Mouse (Mus musculus) lung, adult 2 months (tissue): ENCODE results near the gene Oprd1. TPM values are rescaled to one million over a fixed set of nuclear protein-coding genes. Genes with fewer than 3 reads are reported as not detected.

Experiments used
- DNase-seq: peaks from one replicate; pipeline ENCODE4 v3.0.0; 2022
- H3K4me1 ChIP-seq: fragments of 200-500 bp; 2 replicates; pipeline ENCODE4 v1.6.1; 2011; ENCODE audit warnings: low read length; ENCODE audit not compliant: control insufficient read depth, insufficient read depth
- H3K4me3 ChIP-seq: fragments of 200-500 bp; replicated peaks from 2 replicates; pipeline ENCODE3; 2011; ENCODE audit warnings: low read depth, mild to moderate bottlenecking, control low read depth, low read length; ENCODE audit errors: extremely low read depth
- CTCF ChIP-seq: fragments of 200-500 bp; IDR thresholded peaks from 2 replicates; pipeline ENCODE4 v1.5.1; 2011; ENCODE audit warnings: mild to moderate bottlenecking, low read length, control low read depth; ENCODE audit not compliant: insufficient read depth
- POLR2A ChIP-seq: fragments of 200-500 bp; IDR thresholded peaks from 2 replicates; pipeline ENCODE4 v1.6.1; 2011; ENCODE audit warnings: low read depth, mild to moderate bottlenecking, control low read depth, low read length, borderline replicate concordance; ENCODE audit errors: extremely low read depth
- WGBS: fragments of 180-500 bp; shearing (Covaris S2); methylation state at CpG from one replicate; pipeline ENCODE4 v1.1.7; 2018; 5-methylcytosine and 5-hydroxymethylcytosine counted together
- polyA plus RNA-seq: library from polyadenylated mRNA; depleted of rRNA; stranded (reverse); fragments of >200 nt; gene quantifications from 2 replicates; pipeline ENCODE4 v1.2.3, GENCODE M21; 2012

Oprd1 gene
- polyA plus RNA-seq, 1 experiment, result 0.11 TPM

DNA sequence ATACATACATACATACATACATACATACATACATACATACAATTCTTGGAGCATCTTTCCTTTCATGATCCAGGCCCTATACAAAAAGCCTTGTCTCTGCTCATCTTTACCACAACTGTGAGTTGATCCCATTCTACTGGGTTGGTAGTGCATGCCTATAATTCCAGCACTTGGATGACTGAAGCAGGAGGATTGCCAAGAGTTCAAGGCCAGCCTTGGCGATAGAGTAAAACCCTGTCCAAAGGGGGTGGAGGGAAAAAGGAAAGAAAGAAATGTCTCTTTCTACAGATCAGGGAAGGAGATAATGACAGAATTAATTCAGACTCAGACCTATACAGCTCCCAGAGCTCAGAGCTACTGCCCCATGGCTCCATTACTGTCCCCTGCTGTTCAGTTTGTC lies 21.1 kb downstream of the Oprd1 start:
- WGBS, result 57% methylated on average over 1 of the region's 1 CpGs
- Histone ChIP-seq H3K4me1 (no peaks in the 10 kb centered on the region), H3K4me3 (no peak overlapping the region)
- DNase-seq, result no peak
- TF ChIP-seq CTCF, result no peak
- TF ChIP-seq POLR2A, result no peak

DNA sequence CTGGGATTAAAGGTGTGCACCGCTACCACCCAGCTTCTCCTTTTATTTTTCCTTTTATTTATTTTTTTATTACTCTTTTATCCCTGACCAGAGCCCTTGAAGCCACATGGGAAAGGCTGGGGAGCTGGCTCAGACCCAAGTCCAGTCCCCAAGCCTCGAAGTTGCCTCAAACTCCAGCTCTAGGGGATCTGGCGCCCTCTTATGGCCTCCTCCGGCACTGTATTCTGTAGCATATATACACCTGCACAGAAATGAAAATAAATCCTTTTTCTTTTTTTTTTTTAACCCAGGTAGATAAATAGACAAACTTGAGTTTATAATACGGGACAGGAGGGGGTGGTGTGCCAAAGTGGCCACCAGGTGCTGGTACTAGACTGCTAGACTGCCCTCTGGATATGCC lies 22.6 kb downstream of the Oprd1 start:
- Histone ChIP-seq H3K4me1 (no peaks in the 10 kb centered on the region), H3K4me3 (no peak overlapping the region)
- 73% methylated on average over 5 of the region's 5 CpGs for WGBS
- DNase-seq, result no peak
- TF ChIP-seq POLR2A, result no peak
- 0 out of 2 replicates have a peak, but pooled peaks have one; percentile 10 for TF ChIP-seq CTCF

DNA sequence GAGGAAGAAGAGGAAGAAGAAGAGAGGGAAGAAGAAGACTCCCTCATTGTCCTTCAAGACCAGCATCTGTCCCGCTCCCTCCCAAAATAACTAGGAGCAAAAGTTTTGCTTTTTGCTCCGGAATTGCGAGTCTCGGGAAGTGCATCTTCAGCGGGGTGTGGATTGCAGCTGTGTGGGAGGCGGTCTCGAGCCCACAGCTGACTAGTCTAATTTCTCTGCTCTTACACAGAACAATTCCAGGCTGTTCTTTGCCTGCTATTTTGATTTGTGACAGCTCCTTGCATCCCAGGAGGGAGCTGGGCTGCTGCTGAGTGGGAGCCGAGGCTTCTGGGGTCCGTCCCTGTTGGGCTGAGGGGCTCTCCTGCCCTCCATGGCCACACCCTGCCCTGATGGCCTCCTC lies 24.7 kb downstream of the Oprd1 start:
- TF ChIP-seq CTCF (no peak), POLR2A (no peak)
- WGBS, result 59% methylated on average over 9 of the region's 9 CpGs
- Histone ChIP-seq H3K4me1 (no peaks in the 10 kb centered on the region), H3K4me3 (no peak overlapping the region)
- no peak for DNase-seq

DNA sequence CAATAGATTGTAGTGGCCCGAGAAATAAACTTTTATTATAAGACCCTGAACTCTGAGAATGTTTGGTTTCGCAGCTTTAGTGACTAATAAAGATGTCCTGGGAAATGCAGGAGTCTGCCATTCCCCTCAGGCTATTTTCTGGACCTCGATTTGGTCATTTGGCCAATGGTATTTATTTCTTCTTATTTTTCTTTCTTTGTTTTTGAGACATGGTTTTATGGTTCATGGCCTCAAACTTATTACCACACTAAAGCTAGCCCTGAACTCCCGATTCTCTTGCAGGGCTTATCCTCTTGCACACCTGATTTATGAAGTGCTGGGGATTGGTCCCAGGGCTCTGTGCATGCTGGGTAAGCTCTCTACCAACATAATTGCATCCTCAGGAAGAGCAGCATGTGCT lies 28.0 kb downstream of the Oprd1 start:
- Histone ChIP-seq H3K4me3 (no peak overlapping the region), H3K4me1 (no peaks in the 10 kb centered on the region)
- WGBS, result 74% methylated on average over 4 of the region's 4 CpGs
- TF ChIP-seq CTCF (no peak), POLR2A (no peak)
- DNase-seq, result no peak

DNA sequence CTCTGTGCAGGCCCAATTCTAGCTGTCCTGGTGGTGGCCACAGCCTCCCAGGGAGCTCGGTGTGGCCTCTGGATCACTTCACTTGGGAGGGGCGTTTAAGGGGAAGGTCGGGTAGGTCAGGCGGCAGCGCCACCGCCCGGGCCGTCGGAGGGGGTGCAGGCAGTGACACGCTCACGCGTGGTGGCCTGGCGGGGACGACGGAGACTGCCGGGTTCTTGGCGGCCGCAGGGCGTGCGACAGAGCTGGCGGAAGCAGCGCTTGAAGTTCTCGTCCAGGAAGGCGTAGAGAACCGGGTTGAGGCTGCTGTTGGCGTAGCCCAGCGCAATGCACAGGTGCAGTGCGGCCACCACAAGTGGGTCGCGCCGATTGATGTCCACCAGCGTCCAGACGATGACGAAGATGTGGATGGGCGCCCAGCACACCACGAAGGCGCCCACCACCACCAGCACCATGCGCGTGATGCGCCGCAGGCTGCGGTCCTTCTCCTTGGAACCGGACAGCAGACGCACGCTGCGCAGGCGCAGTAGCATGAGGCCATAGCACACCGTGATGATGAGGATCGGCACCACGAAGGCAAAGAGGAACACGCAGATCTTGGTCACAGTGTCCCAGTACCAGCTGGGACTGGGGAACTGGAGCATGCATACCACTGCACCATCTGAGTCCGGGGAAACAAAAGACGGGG lies 30.7 kb downstream of the Oprd1 start:
- no peaks in the 10 kb centered on the region for H3K4me1 ChIP-seq
- DNase-seq, result peak; percentile 4
- WGBS, result 39% methylated on average over 53 of the region's 53 CpGs
- no peak overlapping the region for H3K4me3 ChIP-seq
- no peak for TF ChIP-seq CTCF
- no peak for TF ChIP-seq POLR2A

DNA sequence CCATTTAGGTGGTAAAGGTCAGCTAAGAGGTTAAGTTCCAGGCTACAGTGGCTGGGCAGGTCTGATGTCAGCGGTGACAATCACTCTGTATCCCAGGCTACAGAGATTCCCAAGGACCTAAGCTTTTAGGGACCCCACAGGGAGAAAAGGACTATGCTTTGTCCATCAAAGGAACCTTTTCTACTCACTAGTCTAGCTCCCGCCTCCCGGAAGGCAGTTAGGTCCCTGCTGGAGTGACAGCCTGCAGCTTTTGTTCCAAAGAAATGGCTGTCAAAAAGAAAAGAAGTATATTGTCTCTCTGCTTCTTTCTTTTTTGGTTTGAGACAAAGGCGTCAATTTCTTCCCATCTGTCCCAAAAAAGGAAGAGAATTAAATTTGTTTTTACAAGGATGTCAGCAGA lies 33.1 kb downstream of the Oprd1 start:
- DNase-seq, result no peak
- 69% methylated on average over 4 of the region's 4 CpGs for WGBS
- H3K4me1 ChIP-seq, result no peaks in the 10 kb centered on the region
- no peak overlapping the region for H3K4me3 ChIP-seq
- no peak for TF ChIP-seq CTCF
- no peak for TF ChIP-seq POLR2A

DNA sequence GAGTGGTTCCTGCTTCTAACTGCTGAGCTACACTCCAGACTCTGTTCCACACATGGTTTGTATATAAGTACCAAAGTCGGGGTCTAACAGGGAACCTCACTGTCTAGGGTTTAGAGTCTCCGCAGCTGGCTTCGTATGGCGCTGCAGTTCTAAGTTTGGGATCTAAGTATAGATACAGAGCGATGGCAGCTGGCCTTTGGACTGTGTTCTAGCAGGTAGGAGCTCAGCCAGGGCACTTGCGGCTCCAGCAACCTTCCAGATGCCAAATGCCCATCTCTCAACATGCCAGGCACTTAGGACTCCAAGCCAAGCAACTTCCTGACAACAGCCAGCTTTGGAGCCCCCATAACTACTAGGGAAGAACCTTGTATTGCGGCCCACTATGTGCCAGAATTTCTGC lies 36.1 kb downstream of the Oprd1 start:
- no peak for DNase-seq
- 89% methylated on average over 7 of the region's 7 CpGs for WGBS
- TF ChIP-seq POLR2A (no peak), CTCF (no peak)

DNA sequence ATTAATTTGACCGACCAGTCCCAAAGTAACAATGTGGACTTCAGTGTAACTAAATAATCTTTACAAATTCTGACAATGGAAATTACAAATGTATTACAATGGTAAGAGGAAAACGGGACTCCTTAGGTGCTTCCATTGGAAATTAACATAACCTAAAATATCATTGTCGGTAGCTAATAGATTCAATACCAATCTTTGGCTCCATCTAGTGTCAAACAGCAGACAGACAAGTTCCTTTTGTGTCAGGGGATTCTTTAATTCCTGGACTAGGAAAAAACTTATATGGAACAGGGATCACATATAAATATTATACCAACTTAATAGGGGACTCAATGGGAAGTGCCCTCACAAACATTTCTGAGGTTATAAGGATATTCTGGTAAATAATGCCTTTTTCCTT lies 43.1 kb downstream of the Oprd1 start:
- WGBS, result 22% methylated on average over 3 of the region's 3 CpGs
- Histone ChIP-seq H3K4me3 (no peak overlapping the region), H3K4me1 (peaks cover 2% of the 10 kb centered on the region)
- DNase-seq, result no peak
- TF ChIP-seq POLR2A (no peak), CTCF (0 out of 2 replicates have a peak, but pooled peaks have one; percentile 18)

More for the DNA sequence above, 36.1 kb downstream of the Oprd1 start:
- Histone ChIP-seq H3K4me3 (no peak overlapping the region), H3K4me1 (no peaks in the 10 kb centered on the region)

DNA sequence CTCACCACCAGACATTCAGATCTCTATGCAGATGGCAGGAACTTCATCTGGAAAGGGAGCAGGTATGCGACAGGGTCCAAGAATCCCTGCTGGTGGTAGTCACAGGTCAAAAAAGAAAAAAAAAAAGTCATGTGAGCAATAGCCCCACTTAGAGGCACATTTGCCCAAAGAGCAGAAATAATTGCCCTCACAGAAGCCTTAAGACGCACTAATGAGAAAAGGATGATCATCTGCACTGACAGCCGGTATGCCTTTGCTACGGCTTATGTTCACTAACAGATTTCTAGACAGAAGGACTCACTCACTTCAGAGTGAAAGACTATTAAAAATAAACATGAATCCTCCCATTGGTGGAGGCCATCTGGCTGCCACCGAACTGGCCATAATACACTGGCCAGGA lies 44.7 kb downstream of the Oprd1 start:
- Histone ChIP-seq H3K4me1 (peaks cover 2% of the 10 kb centered on the region), H3K4me3 (no peak overlapping the region)
- TF ChIP-seq POLR2A, result no peak
- no peak for TF ChIP-seq CTCF
- no peak for DNase-seq
- 75% methylated on average over 5 of the region's 5 CpGs for WGBS

DNA sequence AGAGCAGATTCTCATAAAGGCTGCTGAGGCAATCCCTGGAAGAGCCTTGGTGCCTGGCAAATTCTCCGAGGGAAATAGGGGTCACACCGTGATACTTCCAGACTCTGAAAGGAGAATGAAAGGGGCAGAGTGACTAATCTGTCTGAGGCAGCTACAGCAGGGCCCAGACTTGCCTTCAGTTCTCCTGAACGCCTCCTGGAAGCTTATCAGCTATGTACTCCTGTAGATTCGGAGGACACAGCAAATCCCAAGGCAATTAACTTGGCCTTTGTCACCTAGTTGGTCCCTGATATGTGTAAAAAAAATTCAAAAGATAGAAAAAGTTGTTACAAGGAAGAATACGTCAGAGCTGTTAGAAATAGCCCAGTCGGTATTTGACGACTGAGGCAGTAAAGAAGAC lies 49.2 kb downstream of the Oprd1 start:
- DNase-seq, result no peak
- TF ChIP-seq POLR2A (no peak), CTCF (no peak)
- H3K4me1 ChIP-seq, result peaks cover 2% of the 10 kb centered on the region
- WGBS, result 73% methylated on average over 7 of the region's 7 CpGs
- no peak overlapping the region for H3K4me3 ChIP-seq
